11 mouse cellular contexts compared by ENCODE assay signal in the genomic region with DNA sequence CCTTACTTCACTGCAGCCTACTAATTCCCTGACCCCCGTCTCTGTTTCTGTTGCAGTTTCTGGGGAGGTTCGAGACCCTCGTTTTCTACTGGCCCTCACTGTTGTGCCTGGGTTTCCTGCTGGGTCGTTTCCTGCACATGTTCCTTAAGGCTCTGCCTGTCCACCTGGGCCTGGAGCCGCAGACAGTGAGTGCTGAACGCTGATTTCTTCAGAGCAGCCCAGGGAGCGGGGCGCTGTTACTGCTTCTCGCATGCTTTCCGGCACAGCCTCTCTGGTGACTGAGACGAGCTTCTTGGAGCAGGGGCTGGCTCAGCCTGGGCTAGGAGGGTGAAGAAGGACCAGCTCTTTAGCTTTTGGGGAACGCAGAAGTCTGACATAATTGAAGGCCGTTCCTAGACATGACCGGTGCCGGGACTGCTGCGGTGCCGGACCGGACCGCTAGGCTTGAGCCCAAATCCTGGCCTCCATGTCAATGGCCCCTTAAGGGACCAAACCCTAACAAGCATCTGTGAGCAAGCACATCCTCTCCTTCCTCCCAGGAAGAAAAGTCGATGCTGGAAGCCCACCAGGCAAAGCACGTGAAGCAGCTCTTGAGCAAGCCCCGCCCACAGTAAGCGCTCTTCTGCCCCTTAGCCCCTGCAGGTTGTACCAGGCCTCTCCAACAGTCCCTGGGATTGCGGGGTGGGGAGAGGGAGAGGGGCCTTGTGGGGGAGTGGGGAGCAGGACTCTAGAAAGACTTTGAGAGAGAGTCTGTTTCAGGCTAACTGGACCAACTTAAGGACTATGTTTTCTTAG. TPM values are rescaled to one million over a fixed set of nuclear protein-coding genes. Genes with fewer than 3 reads are reported as not detected.
DNase-seq lines count a peak whose midpoint lies in the region; ATAC-seq lines count a peak whose summit lies in the region.
"Had no signal": no experiment of that assay in that cellular context is flagged by ENCODE, and none has a peak within 500 bp of the region (broad histone marks: within the 10 kb centered on the region; RNA-seq: fewer than 3 reads in every experiment).

No protein-coding gene starts in this region.

- H3K9me3 ChIP-seq in kidney, embryonic 14.5 days (ENCODE audit: control insufficient read depth, low read length) = no peaks in the 10 kb centered on the region
- H3K9me3 ChIP-seq in embryonic facial prominence, embryonic 10.5 days = no peaks in the 10 kb centered on the region
- H3K9me3 ChIP-seq in hindbrain, embryonic 16.5 days (ENCODE audit: control insufficient read depth, low read length) = no peaks in the 10 kb centered on the region
- no peaks in the 10 kb centered on the region for H3K9me3 ChIP-seq in neural tube, embryonic 13.5 days
- H3K9me3 ChIP-seq: G1E had no signal

- H3K4me3 ChIP-seq in kidney, embryonic 14.5 days (ENCODE audit: low read length) = no peak overlapping the region
- peak overlapping the region; percentile 46 for H3K4me3 ChIP-seq in embryonic facial prominence, embryonic 10.5 days
- no peak overlapping the region for H3K4me3 ChIP-seq in hindbrain, embryonic 16.5 days (ENCODE audit: low read length)
- no peak overlapping the region for H3K4me3 ChIP-seq in neural tube, embryonic 13.5 days
- H3K4me3 ChIP-seq: erythroblast, embryonic 14.5 days had no signal

- H3K27ac ChIP-seq in kidney, embryonic 14.5 days (ENCODE audit: low read depth, low read length) = no peak overlapping the region
- H3K27ac ChIP-seq in embryonic facial prominence, embryonic 10.5 days (replicated peaks) = peak overlapping the region; percentile 60
- no peak overlapping the region for H3K27ac ChIP-seq in hindbrain, embryonic 16.5 days (ENCODE audit: low read depth, low read length)
- H3K27ac ChIP-seq in neural tube, embryonic 13.5 days (replicated peaks) = no peak overlapping the region

- no peaks in the 10 kb centered on the region for H3K4me1 ChIP-seq in kidney, embryonic 14.5 days (ENCODE audit: control insufficient read depth, insufficient read depth, low read length)
- peaks cover 21% of the 10 kb centered on the region for H3K4me1 ChIP-seq in embryonic facial prominence, embryonic 10.5 days
- H3K4me1 ChIP-seq in hindbrain, embryonic 16.5 days (ENCODE audit: control insufficient read depth, insufficient read depth, low read depth, low read length) = no peaks in the 10 kb centered on the region
- H3K4me1 ChIP-seq in neural tube, embryonic 13.5 days (replicated peaks) = 0 out of 2 replicates have a peak, but pooled peaks cover 7% of the 10 kb centered on the region

- H3K27me3 ChIP-seq in kidney, embryonic 14.5 days (ENCODE audit: control insufficient read depth, insufficient read depth, low read length) = no peaks in the 10 kb centered on the region
- peaks cover 16% of the 10 kb centered on the region; the same call in 1 of the 2 replicates for H3K27me3 ChIP-seq in embryonic facial prominence, embryonic 10.5 days (replicated peaks; ENCODE audit: low read depth, poor library complexity, severe bottlenecking)
- H3K27me3 ChIP-seq in hindbrain, embryonic 16.5 days (replicated peaks; ENCODE audit: control insufficient read depth, insufficient read depth, low read length) = no peaks in the 10 kb centered on the region
- peaks cover 4% of the 10 kb centered on the region; the same call in 1 of the 2 replicates for H3K27me3 ChIP-seq in neural tube, embryonic 13.5 days

- H3K36me3 ChIP-seq in kidney, embryonic 14.5 days (ENCODE audit: control insufficient read depth, insufficient read depth, low read length) = no peaks in the 10 kb centered on the region
- H3K36me3 ChIP-seq in embryonic facial prominence, embryonic 10.5 days (replicated peaks) = no peaks in the 10 kb centered on the region
- H3K36me3 ChIP-seq in hindbrain, embryonic 16.5 days (ENCODE audit: control insufficient read depth, insufficient read depth, low read length) = no peaks in the 10 kb centered on the region
- H3K36me3 ChIP-seq in neural tube, embryonic 13.5 days = 0 out of 2 replicates have a peak, but pooled peaks cover 9% of the 10 kb centered on the region
- H3K36me3 ChIP-seq: G1E had no signal

- ATAC-seq in kidney, embryonic 14.5 days (ENCODE audit: low FRiP score, low TSS enrichment) = 0 out of 2 replicates have a peak, but pooled peaks have one; percentile 9
- no peak for ATAC-seq in hindbrain, embryonic 16.5 days
- ATAC-seq in neural tube, embryonic 13.5 days (ENCODE audit: low read depth) = no peak
- ATAC-seq: intestine, postnatal 0 days had no signal

- H3K9ac ChIP-seq in kidney, embryonic 14.5 days (ENCODE audit: low read depth, low read length) = 0 out of 2 replicates have a peak overlapping the region, but pooled peaks have one; percentile 32
- peak overlapping the region; percentile 26 for H3K9ac ChIP-seq in hindbrain, embryonic 16.5 days (ENCODE audit: low read depth, low read length)
- no peak overlapping the region for H3K9ac ChIP-seq in neural tube, embryonic 13.5 days

- peak overlapping the region; percentile 24; the same call in 1 of the 2 replicates for H3K4me2 ChIP-seq in kidney, embryonic 14.5 days (replicated peaks; ENCODE audit: low read depth, low read length)
- H3K4me2 ChIP-seq in hindbrain, embryonic 16.5 days (ENCODE audit: low read length) = peak overlapping the region; percentile 30
- peak overlapping the region; percentile 27; the same call in 1 of the 2 replicates for H3K4me2 ChIP-seq in neural tube, embryonic 13.5 days

- 33% methylated on average over 24 of the region's 24 CpGs for WGBS in kidney, embryonic 14.5 days
- WGBS in embryonic facial prominence, embryonic 10.5 days = 18% methylated on average over 24 of the region's 24 CpGs
- WGBS in hindbrain, embryonic 16.5 days = 36% methylated on average over 24 of the region's 24 CpGs
- WGBS in neural tube, embryonic 13.5 days = 38% methylated on average over 24 of the region's 24 CpGs

- DNase-seq in kidney, adult 9 months = no peak
- DNase-seq in embryonic facial prominence, embryonic 10.5 days (ENCODE audit: low spot score) = peak; percentile 51
- no peak for DNase-seq in ovary, postnatal 14 days (ENCODE audit: low spot score)
- DNase-seq in urinary bladder, postnatal 14 days (ENCODE audit: low spot score) = no peak
- no peak for DNase-seq in thymus, postnatal 4 days

RNA-seq across cellular contexts. Expression of gene Stra6l, which starts 20.8 kb away (rescaled TPM):
- 0.29 and 0.61 TPM in 2 replicates for polyA plus RNA-seq in kidney, embryonic 14.5 days (2014; fragmentation: Nextera tagmentation; extraction: Ambion mirVana)
- polyA plus RNA-seq in embryonic facial prominence, embryonic 10.5 days (2016; fragmentation: Nextera tagmentation; extraction: Ambion mirVana) = 0.09 and 0.21 TPM in 2 replicates
- 0.29 and 0.36 TPM in 2 replicates for polyA plus RNA-seq in hindbrain, embryonic 16.5 days (2015; fragmentation: Nextera tagmentation; extraction: Ambion mirVana)
- 4.5 and 4.7 TPM in 2 replicates for polyA plus RNA-seq in neural tube, embryonic 13.5 days (2015; fragmentation: Nextera tagmentation; extraction: Ambion mirVana)
- polyA plus RNA-seq: erythroblast, embryonic 14.5 days; G1E had no signal

RNA-seq across cellular contexts. Expression of gene Ccdc180, which starts 20.9 kb away (rescaled TPM):
- 0.16 and 0.80 TPM in 2 replicates for polyA plus RNA-seq in kidney, embryonic 14.5 days (2014; fragmentation: Nextera tagmentation; extraction: Ambion mirVana)
- 0.05 and 0.08 TPM in 2 replicates for polyA plus RNA-seq in embryonic facial prominence, embryonic 10.5 days (2016; fragmentation: Nextera tagmentation; extraction: Ambion mirVana)
- polyA plus RNA-seq in hindbrain, embryonic 16.5 days (2015; fragmentation: Nextera tagmentation; extraction: Ambion mirVana) = 0.26 and 0.57 TPM in 2 replicates
- polyA plus RNA-seq in neural tube, embryonic 13.5 days (2015; fragmentation: Nextera tagmentation; extraction: Ambion mirVana) = 0.07 TPM in 1 of 2 replicates, not detected in the other
- polyA plus RNA-seq: erythroblast, embryonic 14.5 days; G1E had no signal

RNA-seq across cellular contexts. Expression of gene Igfbpl1, which starts 42.5 kb away (rescaled TPM):
- polyA plus RNA-seq in kidney, embryonic 14.5 days (2014; fragmentation: Nextera tagmentation; extraction: Ambion mirVana) = 0.14 TPM in 2 replicates
- 3.9 and 5.4 TPM in 2 replicates for polyA plus RNA-seq in embryonic facial prominence, embryonic 10.5 days (2016; fragmentation: Nextera tagmentation; extraction: Ambion mirVana)
- polyA plus RNA-seq in hindbrain, embryonic 16.5 days (2015; fragmentation: Nextera tagmentation; extraction: Ambion mirVana) = 20.2 and 27.3 TPM in 2 replicates
- polyA plus RNA-seq in neural tube, embryonic 13.5 days (2015; fragmentation: Nextera tagmentation; extraction: Ambion mirVana) = 62.8 and 63.8 TPM in 2 replicates
- polyA plus RNA-seq: erythroblast, embryonic 14.5 days; G1E had no signal
